Mouse (Mus musculus) heart, embryonic 15.5 days (tissue): ENCODE data around the gene Olfr1045. TPM values are rescaled to one million over a fixed set of nuclear protein-coding genes. Genes with fewer than 3 reads are reported as not detected.
"Not testable (repeated sequence)": the region's sequence is repeated elsewhere in the genome, so short reads cannot be mapped to it uniquely, and the experiment has no call there.

Source experiments
- ATAC-seq: fragments of 200-750 bp; cut with Nextera tagmentation; replicated peaks from 2 replicates; pipeline ENCODE4 v1.8.0; 2017; ENCODE audit warnings: low read depth, moderate TSS enrichment; ENCODE audit not compliant: insufficient number of reproducible peaks, insufficient read depth, low FRiP score
- H3K27ac ChIP-seq: fragments of 300-500 bp; sonication (generic); 2 replicates; pipeline ENCODE4 v1.5.1; 2015; ENCODE audit warnings: mild to moderate bottlenecking, inconsistent platforms
- H3K27me3 ChIP-seq: fragments of 300-500 bp; sonication (generic); 2 replicates; pipeline ENCODE4 v1.6.1; 2015; ENCODE audit warnings: inconsistent platforms
- H3K36me3 ChIP-seq: fragments of 300-500 bp; sonication (generic); 2 replicates; pipeline ENCODE4 v1.6.1; 2015; ENCODE audit warnings: mild to moderate bottlenecking, inconsistent platforms
- H3K4me1 ChIP-seq: fragments of 300-500 bp; sonication (generic); replicated peaks from 2 replicates; pipeline ENCODE4 v1.6.1; 2015; ENCODE audit warnings: inconsistent platforms
- H3K4me2 ChIP-seq: fragments of 300-500 bp; sonication (generic); 2 replicates; pipeline ENCODE4 v1.6.1; 2015; ENCODE audit warnings: inconsistent platforms, mild to moderate bottlenecking, moderate library complexity
- H3K4me3 ChIP-seq: fragments of 300-500 bp; sonication (generic); 2 replicates; pipeline ENCODE4 v1.5.1; 2015; ENCODE audit warnings: mild to moderate bottlenecking, inconsistent platforms
- H3K9ac ChIP-seq: fragments of 300-500 bp; sonication (generic); 2 replicates; pipeline ENCODE4 v1.6.1; 2015; ENCODE audit warnings: mild to moderate bottlenecking, inconsistent platforms
- H3K9me3 ChIP-seq: fragments of 300-500 bp; sonication (generic); replicated peaks from 2 replicates; pipeline ENCODE4 v1.6.1; 2016; ENCODE audit warnings: inconsistent platforms
- WGBS: fragments of 180-500 bp; shearing (Covaris S2); methylation state at CpG from one replicate; pipeline ENCODE4 v1.1.7; 2015; ENCODE audit warnings: mixed read lengths; 5-methylcytosine and 5-hydroxymethylcytosine counted together
- polyA plus RNA-seq: library from polyadenylated mRNA; unstranded; fragments of >200 nt; fragmentation: Nextera tagmentation; extraction: Ambion mirVana; gene quantifications from 2 replicates; pipeline ENCODE4 v1.2.1, GENCODE M21; 2015

Gene Olfr1045
- not detected in 2 replicates for polyA plus RNA-seq

- H3K9ac ChIP-seq = no peak within 1 kb of the TSS
- H3K4me2 ChIP-seq = no peak within 1 kb of the TSS
- no peaks in the 10 kb centered on the region for H3K27me3 ChIP-seq
- H3K36me3 ChIP-seq = no peaks in the 10 kb centered on the region
- no peaks in the 10 kb centered on the region for H3K9me3 ChIP-seq
- no peak within 1 kb of the TSS for H3K27ac ChIP-seq
- no peak within 1 kb of the TSS for H3K4me3 ChIP-seq
- no peaks in the 10 kb centered on the region for H3K4me1 ChIP-seq
- no peak for ATAC-seq
Observed at GRCm38 (mm10) chr2:86202909-86203308, at the start of gene Olfr1045. Olfr1045 (minus strand) TSS chr2:86203009.

DNA sequence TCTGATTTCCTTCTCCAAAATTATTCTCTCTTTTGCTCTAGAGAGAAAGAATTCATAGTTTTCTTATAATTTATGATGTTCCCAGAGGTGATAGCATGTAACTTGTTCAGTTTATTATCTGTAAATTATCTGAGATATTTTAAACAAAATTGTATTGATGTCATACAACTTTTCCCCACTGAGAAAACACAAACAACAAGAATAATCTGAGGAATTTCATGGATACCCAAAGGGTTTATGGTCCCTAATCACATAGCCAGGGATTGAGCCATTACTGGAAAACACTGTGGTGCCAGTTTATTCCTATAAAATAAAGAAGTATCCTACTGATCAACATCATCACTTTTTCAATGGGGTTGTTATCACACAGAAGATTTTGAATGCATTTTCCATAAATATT lies 37.4 kb upstream of the Olfr1045 start, which contains the start of gene Olfr1048:
TSS of gene Olfr1048 (minus strand) at position 101 of the 400 bp plus-strand sequence.
- no peak within 1 kb of the TSS for H3K4me3 ChIP-seq
- no peaks in the 10 kb centered on the region for H3K36me3 ChIP-seq
- ATAC-seq = no peak
- no peak within 1 kb of the TSS for H3K9ac ChIP-seq
- no peak within 1 kb of the TSS for H3K4me2 ChIP-seq
- no peaks in the 10 kb centered on the region for H3K9me3 ChIP-seq
- no peak within 1 kb of the TSS for H3K27ac ChIP-seq
- no peaks in the 10 kb centered on the region for H3K4me1 ChIP-seq
- H3K27me3 ChIP-seq = no peaks in the 10 kb centered on the region

DNA sequence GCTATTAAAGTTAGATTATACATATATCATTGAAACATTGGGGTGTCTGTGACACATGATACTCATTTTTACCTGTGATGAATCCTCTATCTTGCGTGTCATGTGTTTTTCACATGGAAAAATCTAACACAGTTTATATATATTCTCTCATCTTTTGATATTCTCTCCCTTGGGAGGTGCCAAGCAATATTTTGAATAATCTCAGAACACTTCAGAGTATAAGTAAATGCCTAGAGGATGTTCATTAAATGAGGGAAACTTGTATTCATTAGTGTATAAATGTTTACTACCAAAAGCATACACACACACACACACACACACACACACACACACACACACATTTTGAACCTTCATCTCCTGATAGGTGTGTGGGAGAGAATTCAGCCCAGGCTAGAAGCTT lies 28.5 kb upstream of the Olfr1045 start, which contains the start of gene Olfr1047:
TSS of gene Olfr1047 (minus strand) at position 101 of the 400 bp plus-strand sequence.
- H3K27ac ChIP-seq = no peak within 1 kb of the TSS
- no peak within 1 kb of the TSS for H3K4me2 ChIP-seq
- no peak within 1 kb of the TSS for H3K9ac ChIP-seq
- H3K36me3 ChIP-seq = no peaks in the 10 kb centered on the region
- WGBS = 89% methylated on average over 1 of the region's 1 CpGs
- no peaks in the 10 kb centered on the region for H3K27me3 ChIP-seq
- H3K4me3 ChIP-seq = no peak within 1 kb of the TSS
- no peak for ATAC-seq
- no peaks in the 10 kb centered on the region for H3K4me1 ChIP-seq
- H3K9me3 ChIP-seq = no peaks in the 10 kb centered on the region

DNA sequence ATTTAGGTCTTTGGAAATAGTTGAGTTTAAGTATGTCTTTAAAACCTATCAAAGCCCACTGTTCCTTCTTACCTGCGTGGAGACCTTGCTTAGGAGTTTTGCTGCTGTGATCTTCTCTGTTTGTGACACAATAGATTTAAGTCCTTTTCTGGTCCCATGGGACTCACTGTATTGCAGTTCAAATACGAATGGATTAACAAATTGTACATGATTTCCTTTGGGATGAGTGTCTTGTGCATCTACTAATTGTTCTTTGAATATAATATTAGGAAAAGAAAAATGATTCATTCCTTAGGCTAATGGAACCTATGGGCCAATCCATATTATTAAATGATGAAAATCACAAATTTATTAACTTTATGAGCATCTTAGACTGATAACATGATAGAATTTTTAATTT lies 16.4 kb upstream of the Olfr1045 start, which contains the start of gene Olfr1046:
TSS of gene Olfr1046 (minus strand) at position 101 of the 400 bp plus-strand sequence.
- 57% methylated on average over 2 of the region's 2 CpGs for WGBS

GRCm38 (mm10) chr2:86195863-86196262 lies 6.9 kb downstream of the Olfr1045 start:
- H3K27me3 ChIP-seq = no peaks in the 10 kb centered on the region
- no peak overlapping the region for H3K27ac ChIP-seq
- no peak for ATAC-seq

More for the DNA sequence above, 16.4 kb upstream of the Olfr1045 start, which contains the start of gene Olfr1046:
- Histone ChIP-seq H3K27me3 (no peaks in the 10 kb centered on the region), H3K36me3 (no peaks in the 10 kb centered on the region), H3K27ac (no peak within 1 kb of the TSS), H3K4me2 (no peak within 1 kb of the TSS), H3K4me1 (no peaks in the 10 kb centered on the region), H3K9ac (no peak within 1 kb of the TSS), H3K4me3 (no peak within 1 kb of the TSS), H3K9me3 (no peaks in the 10 kb centered on the region)
- no peak for ATAC-seq

GRCm38 (mm10) chr2:86185583-86185982 lies 17.2 kb downstream of the Olfr1045 start, which contains the start of gene Olfr52:
Olfr52 (minus strand) TSS chr2:86185683.
- H3K27ac ChIP-seq = no peak within 1 kb of the TSS
- H3K36me3 ChIP-seq = no peaks in the 10 kb centered on the region
- no peak for ATAC-seq
- H3K4me3 ChIP-seq = no peak within 1 kb of the TSS
- no peaks in the 10 kb centered on the region for H3K27me3 ChIP-seq
- no peak within 1 kb of the TSS for H3K9ac ChIP-seq
- H3K4me2 ChIP-seq = no peak within 1 kb of the TSS
- no peaks in the 10 kb centered on the region for H3K4me1 ChIP-seq
- H3K9me3 ChIP-seq = no peaks in the 10 kb centered on the region

More at GRCm38 (mm10) chr2:86195863-86196262, 6.9 kb downstream of the Olfr1045 start:
- H3K36me3 ChIP-seq = no peaks in the 10 kb centered on the region
- H3K4me1 ChIP-seq = no peaks in the 10 kb centered on the region
- no peak overlapping the region for H3K4me2 ChIP-seq
- no peak overlapping the region for H3K9ac ChIP-seq
- 41% methylated on average over 1 of the region's 1 CpGs for WGBS
- H3K9me3 ChIP-seq = no peaks in the 10 kb centered on the region
- H3K4me3 ChIP-seq = no peak overlapping the region

GRCm38 (mm10) chr2:86179950-86180349 lies 22.9 kb downstream of the Olfr1045 start:
- WGBS = 77% methylated on average over 3 of the region's 3 CpGs
- H3K4me1 ChIP-seq = no peaks in the 10 kb centered on the region
- no peaks in the 10 kb centered on the region for H3K27me3 ChIP-seq
- H3K4me2 ChIP-seq = no peak overlapping the region
- ATAC-seq = no peak
- H3K27ac ChIP-seq = no peak overlapping the region
- H3K4me3 ChIP-seq = no peak overlapping the region
- H3K9ac ChIP-seq = no peak overlapping the region
- H3K36me3 ChIP-seq = no peaks in the 10 kb centered on the region
- H3K9me3 ChIP-seq = no peaks in the 10 kb centered on the region

GRCm38 (mm10) chr2:86177720-86178119 lies 25.1 kb downstream of the Olfr1045 start, which contains the start of gene Olfr1044:
Olfr1044 (minus strand) TSS chr2:86177820.
- H3K27ac ChIP-seq = no peak within 1 kb of the TSS
- no peak for ATAC-seq
- H3K36me3 ChIP-seq = no peaks in the 10 kb centered on the region
- no peak within 1 kb of the TSS for H3K4me3 ChIP-seq
- H3K9ac ChIP-seq = no peak within 1 kb of the TSS
- H3K27me3 ChIP-seq = no peaks in the 10 kb centered on the region
- H3K4me1 ChIP-seq = no peaks in the 10 kb centered on the region
- H3K9me3 ChIP-seq = no peaks in the 10 kb centered on the region
- H3K4me2 ChIP-seq = no peak within 1 kb of the TSS

- H3K4me1 ChIP-seq, ATAC-seq, H3K9me3 ChIP-seq: not testable (repeated sequence)
Observed at GRCm38 (mm10) chr2:86175422-86175821, 27.4 kb downstream of the Olfr1045 start.

DNA sequence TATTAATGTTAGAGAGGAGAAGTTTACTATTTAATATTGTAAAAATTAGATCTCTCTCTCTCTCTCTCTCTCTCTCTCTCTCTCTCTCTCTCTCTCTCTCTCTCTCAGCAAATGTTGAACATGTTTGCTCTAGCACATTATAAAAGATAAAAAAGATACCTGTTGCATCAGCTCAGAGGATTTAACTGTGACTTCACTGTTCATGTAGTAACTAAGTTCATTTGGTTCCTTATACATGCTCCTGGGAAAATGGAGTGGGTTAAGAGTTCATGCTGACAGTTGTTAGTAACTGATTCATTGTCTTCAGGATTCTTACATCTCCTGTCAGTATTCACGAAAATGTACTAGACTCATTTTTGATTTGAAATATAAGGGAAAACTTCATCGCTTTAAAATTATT lies 35.4 kb downstream of the Olfr1045 start, which contains the start of gene Olfr1043:
TSS of gene Olfr1043 (minus strand) at position 101 of the 400 bp plus-strand sequence.
- no peaks in the 10 kb centered on the region for H3K4me1 ChIP-seq
- no peaks in the 10 kb centered on the region for H3K9me3 ChIP-seq
- no peak for ATAC-seq
- H3K36me3 ChIP-seq = no peaks in the 10 kb centered on the region
- H3K27ac ChIP-seq = no peak within 1 kb of the TSS
- no peaks in the 10 kb centered on the region for H3K27me3 ChIP-seq
- no peak within 1 kb of the TSS for H3K4me2 ChIP-seq
- 80% methylated on average over 2 of the region's 2 CpGs for WGBS
- H3K4me3 ChIP-seq = no peak within 1 kb of the TSS
- H3K9ac ChIP-seq = no peak within 1 kb of the TSS

More at GRCm38 (mm10) chr2:86175422-86175821, 27.4 kb downstream of the Olfr1045 start:
- H3K27ac ChIP-seq, H3K9ac ChIP-seq, H3K4me2 ChIP-seq, H3K27me3 ChIP-seq, H3K36me3 ChIP-seq, H3K4me3 ChIP-seq: not testable (repeated sequence)
- WGBS = 75% methylated on average over 7 of the region's 7 CpGs

- Histone ChIP-seq H3K9ac (no peak within 1 kb of the TSS), H3K27ac (no peak within 1 kb of the TSS), H3K4me3 (no peak within 1 kb of the TSS), H3K4me1 (no peaks in the 10 kb centered on the region), H3K27me3 (no peaks in the 10 kb centered on the region), H3K36me3 (no peaks in the 10 kb centered on the region), H3K4me2 (no peak within 1 kb of the TSS), H3K9me3 (no peaks in the 10 kb centered on the region)
- no peak for ATAC-seq
- 77% methylated on average over 2 of the region's 2 CpGs for WGBS
Observed at GRCm38 (mm10) chr2:86161738-86162137, 41.1 kb downstream of the Olfr1045 start, which contains the start of gene Olfr1042. Olfr1042 (minus strand) TSS chr2:86161838.

DNA sequence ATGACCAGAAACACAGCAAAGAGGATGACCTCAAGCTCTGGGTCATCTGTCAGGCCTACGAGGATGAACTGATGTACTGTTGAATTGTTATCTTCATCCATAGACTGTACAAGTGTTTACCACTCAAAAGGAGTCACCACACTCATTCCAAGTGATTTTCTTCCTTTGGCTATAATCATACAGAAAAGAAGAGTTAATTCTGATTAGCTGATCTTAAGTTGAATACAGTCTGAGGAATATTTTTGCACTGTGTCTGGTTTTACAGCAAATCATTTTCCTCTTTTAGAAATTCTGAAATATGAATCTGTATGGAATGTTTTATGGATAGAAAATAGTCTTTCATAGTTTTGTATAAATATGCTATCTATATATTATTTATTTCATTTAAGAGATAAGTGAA lies 56.2 kb downstream of the Olfr1045 start, which contains the start of gene Olfr1040:
TSS of gene Olfr1040 (minus strand) at position 101 of the 400 bp plus-strand sequence.
- Histone ChIP-seq H3K9me3 (no peaks in the 10 kb centered on the region), H3K4me3 (no peak within 1 kb of the TSS), H3K4me1 (no peaks in the 10 kb centered on the region), H3K27ac (no peak within 1 kb of the TSS), H3K9ac (no peak within 1 kb of the TSS), H3K4me2 (no peak within 1 kb of the TSS), H3K27me3 (no peaks in the 10 kb centered on the region), H3K36me3 (no peaks in the 10 kb centered on the region)
- no peak for ATAC-seq
- 49% methylated on average over 1 of the region's 1 CpGs for WGBS
